Mouse (Mus musculus) G1E (cell line): ENCODE measurements around the gene Mettl17.

Source experiments
- CTCF ChIP-seq: IDR thresholded peaks from 2 replicates; pipeline ENCODE4 v1.5.1; 2012; ENCODE audit warnings: low read depth, low read length, inconsistent platforms, mixed read lengths
- GATA1 ChIP-seq: IDR thresholded peaks from 2 replicates; pipeline ENCODE4 v1.6.1; 2012; ENCODE audit warnings: borderline replicate concordance, low read length, inconsistent platforms, mixed read lengths
- GATA2 ChIP-seq: IDR thresholded peaks from 2 replicates; pipeline ENCODE4 v1.6.1; 2012; ENCODE audit warnings: low read depth, low read length, inconsistent platforms, borderline replicate concordance
- POLR2AphosphoS5 ChIP-seq: IDR thresholded peaks from 2 replicates; pipeline ENCODE4 v1.6.1; 2012; ENCODE audit warnings: low read depth, low read length, inconsistent platforms; ENCODE audit not compliant: insufficient replicate concordance
- TAL1 ChIP-seq: conservative IDR thresholded peaks from 2 replicates; pipeline ENCODE4 v1.6.1; 2012; ENCODE audit warnings: low read depth, low read length, inconsistent platforms, mixed read lengths

DNA sequence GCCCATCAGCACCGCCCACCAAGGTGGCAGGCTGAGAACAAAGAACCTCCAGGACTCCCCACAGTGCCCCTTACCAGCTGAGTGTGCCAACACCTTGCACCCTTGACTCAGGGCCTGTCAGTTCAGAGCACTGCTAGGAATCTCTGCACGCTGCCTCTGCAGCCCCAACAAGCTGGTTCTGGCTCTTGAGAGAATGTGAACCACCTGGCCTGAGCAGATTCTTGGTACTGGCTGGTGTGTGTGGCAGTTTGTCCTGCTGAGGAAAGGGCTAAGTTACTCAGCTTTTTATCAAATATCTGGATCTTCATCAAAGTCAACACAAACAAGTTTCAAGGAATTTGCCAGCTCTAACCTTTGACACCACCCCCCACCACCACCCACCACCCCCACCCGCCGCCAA is 38.9 kb downstream of the Mettl17 start:
- no peak for TF ChIP-seq GATA1
- TF ChIP-seq CTCF, result no peak
- TF ChIP-seq TAL1, result no peak
- TF ChIP-seq GATA2, result no peak
- no peak for TF ChIP-seq POLR2AphosphoS5
